Mouse (Mus musculus) stomach, embryonic 15.5 days (tissue): Measurements from ENCODE around the gene Olfr588-ps1. TPM values are rescaled to one million over a fixed set of nuclear protein-coding genes. Genes with fewer than 3 reads are reported as not detected.
"Not testable (repeated sequence)": the region's sequence is repeated elsewhere in the genome, so short reads cannot be mapped to it uniquely, and the experiment has no call there.

Experiments used
- ATAC-seq: fragments of 200-750 bp; cut with Nextera tagmentation; 2 replicates; pipeline ENCODE4 v1.8.0; 2017; ENCODE audit warnings: low read depth, moderate number of reproducible peaks, moderate TSS enrichment; ENCODE audit not compliant: insufficient read depth, low FRiP score
- H3K27ac ChIP-seq: fragments of 300-500 bp; sonication (generic); 2 replicates; pipeline ENCODE4 v1.5.1; 2015; ENCODE audit warnings: mild to moderate bottlenecking, inconsistent platforms
- H3K27me3 ChIP-seq: fragments of 300-500 bp; sonication (generic); replicated peaks from 2 replicates; pipeline ENCODE4 v1.6.1; 2015; ENCODE audit warnings: inconsistent platforms
- H3K36me3 ChIP-seq: fragments of 300-500 bp; sonication (generic); 2 replicates; pipeline ENCODE4 v1.6.1; 2015; ENCODE audit warnings: inconsistent platforms
- H3K4me1 ChIP-seq: fragments of 300-500 bp; sonication (generic); 2 replicates; pipeline ENCODE4 v1.6.1; 2015; ENCODE audit warnings: inconsistent platforms
- H3K4me2 ChIP-seq: fragments of 300-500 bp; sonication (generic); 2 replicates; pipeline ENCODE4 v1.6.1; 2015; ENCODE audit warnings: mild to moderate bottlenecking, inconsistent platforms
- H3K4me3 ChIP-seq: fragments of 300-500 bp; sonication (generic); replicated peaks from 2 replicates; pipeline ENCODE4 v1.5.1; 2015; ENCODE audit warnings: inconsistent platforms
- H3K9ac ChIP-seq: fragments of 300-500 bp; sonication (generic); 2 replicates; pipeline ENCODE4 v1.6.1; 2015; ENCODE audit warnings: inconsistent platforms
- H3K9me3 ChIP-seq: fragments of 300-500 bp; sonication (generic); 2 replicates; pipeline ENCODE4 v1.6.1; 2016; ENCODE audit warnings: inconsistent platforms
- WGBS: fragments of 180-500 bp; shearing (Covaris S2); methylation state at CpG from one replicate; pipeline ENCODE4 v1.1.7; 2015; 5-methylcytosine and 5-hydroxymethylcytosine counted together
- polyA plus RNA-seq: library from polyadenylated mRNA; unstranded; fragments of >200 nt; fragmentation: Nextera tagmentation; extraction: Ambion mirVana; gene quantifications from 2 replicates; pipeline ENCODE4 v1.2.1, GENCODE M21; 2015

Olfr588-ps1 gene
- not detected in 2 replicates for polyA plus RNA-seq

GRCm38 (mm10) chr7:103140579-103140978 lies at the start of gene Olfr588-ps1:
Gene Olfr588-ps1 (plus strand): TSS chr7:103140879.
- H3K36me3 ChIP-seq, result no peaks in the 10 kb centered on the region
- 78% methylated on average over 1 of the region's 1 CpGs for WGBS
- no peaks in the 10 kb centered on the region for H3K4me1 ChIP-seq
- no peaks in the 10 kb centered on the region for H3K27me3 ChIP-seq
- no peak within 1 kb of the TSS for H3K9ac ChIP-seq
- no peak within 1 kb of the TSS for H3K4me3 ChIP-seq
- H3K9me3 ChIP-seq, result no peaks in the 10 kb centered on the region
- H3K27ac ChIP-seq, result no peak within 1 kb of the TSS
- ATAC-seq, result no peak
- no peak within 1 kb of the TSS for H3K4me2 ChIP-seq

GRCm38 (mm10) chr7:103097420-103097819 lies 43.3 kb upstream of the Olfr588-ps1 start, which contains the start of gene Olfr585:
Gene Olfr585 (plus strand): TSS chr7:103097720.
- Histone ChIP-seq H3K4me3 (no peak within 1 kb of the TSS), H3K27me3 (no peaks in the 10 kb centered on the region), H3K4me2 (no peak within 1 kb of the TSS), H3K4me1 (no peaks in the 10 kb centered on the region), H3K9me3 (no peaks in the 10 kb centered on the region), H3K27ac (no peak within 1 kb of the TSS), H3K9ac (no peak within 1 kb of the TSS), H3K36me3 (no peaks in the 10 kb centered on the region)
- ATAC-seq, result no peak
- WGBS, result 74% methylated on average over 1 of the region's 1 CpGs

- Histone ChIP-seq H3K4me1 (no peaks in the 10 kb centered on the region), H3K4me3 (no peak overlapping the region), H3K36me3 (no peaks in the 10 kb centered on the region), H3K27me3 (no peaks in the 10 kb centered on the region), H3K9ac (no peak overlapping the region), H3K27ac (no peak overlapping the region), H3K4me2 (no peak overlapping the region), H3K9me3 (no peaks in the 10 kb centered on the region)
- WGBS, result 42% methylated on average over 3 of the region's 3 CpGs
- ATAC-seq, result no peak
Measured at GRCm38 (mm10) chr7:103119406-103119805, 21.3 kb upstream of the Olfr588-ps1 start.

- H3K4me1 ChIP-seq, result no peaks in the 10 kb centered on the region
- H3K9me3 ChIP-seq, result no peaks in the 10 kb centered on the region
- no peak within 1 kb of the TSS for H3K27ac ChIP-seq
- H3K9ac ChIP-seq, result no peak within 1 kb of the TSS
- H3K27me3 ChIP-seq, result no peaks in the 10 kb centered on the region
- ATAC-seq, result no peak
- no peaks in the 10 kb centered on the region for H3K36me3 ChIP-seq
- H3K4me3 ChIP-seq, result no peak within 1 kb of the TSS
- WGBS, result 89% methylated on average over 3 of the region's 3 CpGs
- H3K4me2 ChIP-seq, result no peak within 1 kb of the TSS
Measured at GRCm38 (mm10) chr7:103125538-103125937, 15.1 kb upstream of the Olfr588-ps1 start, which contains the start of gene Olfr586. Gene Olfr586 (minus strand): TSS chr7:103125638.

- ATAC-seq, result no peak
- WGBS, result 59% methylated on average over 2 of the region's 2 CpGs
Measured at GRCm38 (mm10) chr7:103156256-103156655, 15.6 kb downstream of the Olfr588-ps1 start, which contains the start of gene Olfr589. Gene Olfr589 (minus strand): TSS chr7:103156356.

GRCm38 (mm10) chr7:103169697-103170096 lies 29.0 kb downstream of the Olfr588-ps1 start:
- H3K9ac ChIP-seq, result no peak overlapping the region
- H3K9me3 ChIP-seq, result no peaks in the 10 kb centered on the region
- H3K4me3 ChIP-seq, result no peak overlapping the region
- WGBS, result 72% methylated on average over 5 of the region's 5 CpGs
- H3K36me3 ChIP-seq, result no peaks in the 10 kb centered on the region
- no peak overlapping the region for H3K4me2 ChIP-seq
- H3K27me3 ChIP-seq, result no peaks in the 10 kb centered on the region
- ATAC-seq, result no peak
- H3K4me1 ChIP-seq, result no peaks in the 10 kb centered on the region
- no peak overlapping the region for H3K27ac ChIP-seq

More at GRCm38 (mm10) chr7:103156256-103156655, 15.6 kb downstream of the Olfr588-ps1 start, which contains the start of gene Olfr589:
- H3K9ac ChIP-seq, result no peak within 1 kb of the TSS
- no peak within 1 kb of the TSS for H3K4me3 ChIP-seq
- no peaks in the 10 kb centered on the region for H3K27me3 ChIP-seq
- H3K4me1 ChIP-seq, result no peaks in the 10 kb centered on the region
- no peak within 1 kb of the TSS for H3K27ac ChIP-seq
- no peak within 1 kb of the TSS for H3K4me2 ChIP-seq
- H3K9me3 ChIP-seq, result no peaks in the 10 kb centered on the region
- H3K36me3 ChIP-seq, result no peaks in the 10 kb centered on the region

- no peak within 1 kb of the TSS for H3K4me3 ChIP-seq
- H3K27ac ChIP-seq, result no peak within 1 kb of the TSS
- H3K4me2 ChIP-seq, result no peak within 1 kb of the TSS
- H3K36me3 ChIP-seq, result no peaks in the 10 kb centered on the region
- H3K4me1 ChIP-seq, result no peaks in the 10 kb centered on the region
- no peaks in the 10 kb centered on the region for H3K27me3 ChIP-seq
- no peak for ATAC-seq
- no peaks in the 10 kb centered on the region for H3K9me3 ChIP-seq
- H3K9ac ChIP-seq, result no peak within 1 kb of the TSS
- WGBS, result 80% methylated on average over 1 of the region's 1 CpGs
Measured at GRCm38 (mm10) chr7:103178240-103178639, 37.6 kb downstream of the Olfr588-ps1 start, which contains the start of gene Olfr591. Gene Olfr591 (minus strand): TSS chr7:103178340.

- ATAC-seq, H3K9me3 ChIP-seq, H3K4me2 ChIP-seq, H3K4me3 ChIP-seq, H3K36me3 ChIP-seq, H3K27ac ChIP-seq, H3K4me1 ChIP-seq, H3K9ac ChIP-seq, H3K27me3 ChIP-seq: not testable (repeated sequence)
- 78% methylated on average over 1 of the region's 1 CpGs for WGBS
Measured at GRCm38 (mm10) chr7:103184503-103184902, 43.8 kb downstream of the Olfr588-ps1 start, which contains the start of gene Olfr592. Gene Olfr592 (plus strand): TSS chr7:103184803.

Other genes starting within 250 kb of the Olfr588-ps1 start
- gene Olfr569, start 250.0 kb upstream of the Olfr588-ps1 start, polyA plus RNA-seq, result not detected in 2 replicates
- gene Olfr570, start 246.3 kb upstream of the Olfr588-ps1 start, polyA plus RNA-seq, result not detected in 2 replicates
- gene Olfr571, start 223.3 kb upstream of the Olfr588-ps1 start, polyA plus RNA-seq, result not detected in 2 replicates
- gene Olfr572, start 216.5 kb upstream of the Olfr588-ps1 start, polyA plus RNA-seq, result not detected in 2 replicates
- gene Olfr573-ps1, start 198.3 kb upstream of the Olfr588-ps1 start, polyA plus RNA-seq, result not detected in 2 replicates
- gene Olfr574, start 192.4 kb upstream of the Olfr588-ps1 start, polyA plus RNA-seq, result not detected in 2 replicates
- gene Olfr575, start 182.1 kb upstream of the Olfr588-ps1 start, polyA plus RNA-seq, result not detected in 2 replicates
- gene Olfr576, start 178.2 kb upstream of the Olfr588-ps1 start, polyA plus RNA-seq, result not detected in 2 replicates
- gene Olfr577, start 164.9 kb upstream of the Olfr588-ps1 start, polyA plus RNA-seq, result not detected in 2 replicates
- not detected in 2 replicates for gene Olfr578, start 151.6 kb upstream of the Olfr588-ps1 start, polyA plus RNA-seq
- gene Olfr582, start 102.9 kb upstream of the Olfr588-ps1 start, polyA plus RNA-seq, result not detected in 2 replicates
- gene Olfr583, start 89.6 kb upstream of the Olfr588-ps1 start, polyA plus RNA-seq, result not detected in 2 replicates
- not detected in 2 replicates for gene Olfr584, start 59.0 kb upstream of the Olfr588-ps1 start, polyA plus RNA-seq
- gene Olfr585, start 43.2 kb upstream of the Olfr588-ps1 start, polyA plus RNA-seq, result not detected in 2 replicates
- gene Olfr586, start 15.2 kb upstream of the Olfr588-ps1 start, polyA plus RNA-seq, result not detected in 2 replicates
- not detected in 2 replicates for gene Olfr589, start 15.5 kb downstream of the Olfr588-ps1 start, polyA plus RNA-seq
- gene Olfr591, start 37.5 kb downstream of the Olfr588-ps1 start, polyA plus RNA-seq, result not detected in 2 replicates
- gene Olfr592, start 43.9 kb downstream of the Olfr588-ps1 start, polyA plus RNA-seq, result not detected in 2 replicates
- not detected in 2 replicates for gene Olfr593, start 71.0 kb downstream of the Olfr588-ps1 start, polyA plus RNA-seq
- gene Olfr594, start 76.1 kb downstream of the Olfr588-ps1 start, polyA plus RNA-seq, result not detected in 2 replicates
- gene Usp17ld, start 111.6 kb downstream of the Olfr588-ps1 start, polyA plus RNA-seq, result not detected in 2 replicates
- gene Olfr596, start 164.8 kb downstream of the Olfr588-ps1 start, polyA plus RNA-seq, result not detected in 2 replicates
- gene Olfr597, start 175.4 kb downstream of the Olfr588-ps1 start, polyA plus RNA-seq, result not detected in 2 replicates
- not detected in 2 replicates for gene Olfr598, start 182.7 kb downstream of the Olfr588-ps1 start, polyA plus RNA-seq
- not detected in 2 replicates for gene Olfr599, start 195.0 kb downstream of the Olfr588-ps1 start, polyA plus RNA-seq
- gene Olfr600, start 208.8 kb downstream of the Olfr588-ps1 start, polyA plus RNA-seq, result not detected in 2 replicates
- not detected in 2 replicates for gene Olfr601, start 221.8 kb downstream of the Olfr588-ps1 start, polyA plus RNA-seq
- not detected in 2 replicates for gene Olfr603, start 245.3 kb downstream of the Olfr588-ps1 start, polyA plus RNA-seq